Mouse (Mus musculus) C2C12 (cell line): Measurements from ENCODE around the gene Emb. TPM values are rescaled to one million over a fixed set of nuclear protein-coding genes. Genes with fewer than 3 reads are reported as not detected.

Experiments
- H3K27me3 ChIP-seq: one replicate; pipeline ENCODE4 v1.6.1; 2011; ENCODE audit not compliant: control insufficient read depth, insufficient read depth, insufficient read length
- H3K36me3 ChIP-seq: one replicate; pipeline ENCODE4 v1.6.1; 2011; ENCODE audit not compliant: control insufficient read depth, insufficient read depth
- H3K4me3 ChIP-seq: one replicate; pipeline ENCODE4 v1.5.1; 2011; ENCODE audit warnings: mild to moderate bottlenecking, control low read depth; ENCODE audit not compliant: poor library complexity, insufficient read depth, severe bottlenecking
- H3K79me2 ChIP-seq: one replicate; pipeline ENCODE4 v1.6.1; 2011; ENCODE audit not compliant: control insufficient read depth, insufficient read depth
- H3K79me3 ChIP-seq: one replicate; pipeline ENCODE4 v1.6.1; 2011; ENCODE audit warnings: low read depth, control low read depth
- H3ac ChIP-seq: one replicate; pipeline ENCODE3; 2011; ENCODE audit warnings: low read depth; ENCODE audit not compliant: control insufficient read depth, insufficient read length
- CEBPB ChIP-seq: IDR thresholded peaks from one replicate; pipeline ENCODE4 v1.6.1; 2011; ENCODE audit warnings: low read depth, mild to moderate bottlenecking, control low read depth, moderate library complexity
- CTCF ChIP-seq: IDR thresholded peaks from one replicate; pipeline ENCODE4 v1.5.1; 2011; ENCODE audit not compliant: control insufficient read depth, insufficient read depth, insufficient read length
- FOSL1 ChIP-seq: IDR thresholded peaks from one replicate; pipeline ENCODE4 v1.8.0; 2011; ENCODE audit warnings: mild to moderate bottlenecking, low read length; ENCODE audit not compliant: poor library complexity, insufficient read depth, severe bottlenecking
- MAX ChIP-seq: IDR thresholded peaks from one replicate; pipeline ENCODE4 v1.6.1; 2011; ENCODE audit warnings: mild to moderate bottlenecking, control low read depth
- MYOD1 ChIP-seq: IDR thresholded peaks from one replicate; pipeline ENCODE4 v1.6.1; 2011; ENCODE audit warnings: low read depth; ENCODE audit not compliant: control insufficient read depth, insufficient read length
- MYOG ChIP-seq: IDR thresholded peaks from one replicate; pipeline ENCODE4 v1.6.1; 2011; ENCODE audit not compliant: control insufficient read depth, insufficient read length; ENCODE audit errors: extremely low read depth
- USF1 ChIP-seq: IDR thresholded peaks from one replicate; pipeline ENCODE4 v1.6.1; 2011; ENCODE audit warnings: low read depth, mild to moderate bottlenecking, control low read depth, moderate library complexity
- polyA plus RNA-seq: library from polyadenylated mRNA; unstranded; fragments of >200 nt; fragmentation: generic; extraction: Trizol; gene quantifications from one replicate; pipeline ENCODE4 v1.2.1, GENCODE M21; 2012; ENCODE audit warnings: missing spikeins

Emb gene
- polyA plus RNA-seq, 1 experiment, result 9.5 TPM

DNA sequence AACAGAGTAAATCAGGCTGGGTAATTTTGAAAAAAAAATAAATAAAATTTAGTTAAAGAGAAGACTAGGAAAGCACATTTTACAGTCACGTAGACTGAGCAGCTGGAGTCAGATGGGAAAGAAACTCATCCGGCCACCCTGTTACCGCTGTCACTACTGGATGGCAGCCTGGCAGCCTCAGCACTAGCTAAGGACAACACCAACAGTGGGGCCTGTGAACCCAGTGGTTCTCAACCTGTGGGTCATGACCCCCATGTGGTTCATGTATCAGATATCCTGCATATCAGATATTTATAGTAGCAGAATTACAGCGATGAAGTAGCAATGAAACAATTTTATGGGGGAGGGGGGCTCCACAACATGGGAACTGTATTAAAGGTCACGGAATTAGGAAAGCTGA is 16.2 kb upstream of the Emb start:
- Histone ChIP-seq H3K79me2 (no peaks in the 10 kb centered on the region), H3K36me3 (no peaks in the 10 kb centered on the region), H3K4me3 (no peak overlapping the region), H3K27me3 (no peaks in the 10 kb centered on the region), H3ac (no peak overlapping the region), H3K79me3 (no peaks in the 10 kb centered on the region)
- TF ChIP-seq CTCF (no peak), CEBPB (no peak), MAX (no peak), FOSL1 (no peak), MYOG (no peak), USF1 (no peak), MYOD1 (no peak)

DNA sequence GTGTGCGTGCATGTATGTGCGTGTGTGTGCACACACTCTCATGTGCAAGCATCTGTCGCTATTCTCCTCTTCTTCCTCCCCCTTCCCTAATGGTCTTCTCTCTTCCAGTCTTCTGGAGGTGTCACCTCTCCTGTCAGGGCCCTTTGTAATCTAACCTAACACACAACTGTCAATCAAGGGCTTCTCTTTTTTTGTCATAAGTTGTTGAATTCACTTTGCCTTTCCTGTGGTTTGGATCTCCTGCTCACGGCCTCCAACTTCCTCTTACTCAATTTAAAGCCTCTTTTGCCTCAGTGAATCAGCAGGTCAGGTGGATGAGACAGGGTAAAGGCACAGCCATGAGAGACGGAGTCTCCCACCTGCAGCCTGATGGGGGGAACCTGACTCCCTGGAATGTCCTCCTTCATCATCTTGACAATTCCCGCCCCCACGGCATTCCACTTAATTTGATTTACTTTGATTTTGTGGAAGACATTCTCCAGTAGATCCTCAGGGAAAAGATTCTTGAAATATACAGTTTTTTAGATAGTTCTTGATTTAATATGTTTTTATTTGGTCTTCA is 14.8 kb upstream of the Emb start:
- H3K27me3 ChIP-seq, result no peaks in the 10 kb centered on the region
- no peaks in the 10 kb centered on the region for H3K36me3 ChIP-seq
- H3ac ChIP-seq, result no peak overlapping the region
- TF ChIP-seq CEBPB (no peak), FOSL1 (no peak), CTCF (no peak), MYOG (no peak), MYOD1 (no peak), USF1 (no peak)
- no peak overlapping the region for H3K4me3 ChIP-seq
- no peaks in the 10 kb centered on the region for H3K79me3 ChIP-seq
- no peaks in the 10 kb centered on the region for H3K79me2 ChIP-seq

DNA sequence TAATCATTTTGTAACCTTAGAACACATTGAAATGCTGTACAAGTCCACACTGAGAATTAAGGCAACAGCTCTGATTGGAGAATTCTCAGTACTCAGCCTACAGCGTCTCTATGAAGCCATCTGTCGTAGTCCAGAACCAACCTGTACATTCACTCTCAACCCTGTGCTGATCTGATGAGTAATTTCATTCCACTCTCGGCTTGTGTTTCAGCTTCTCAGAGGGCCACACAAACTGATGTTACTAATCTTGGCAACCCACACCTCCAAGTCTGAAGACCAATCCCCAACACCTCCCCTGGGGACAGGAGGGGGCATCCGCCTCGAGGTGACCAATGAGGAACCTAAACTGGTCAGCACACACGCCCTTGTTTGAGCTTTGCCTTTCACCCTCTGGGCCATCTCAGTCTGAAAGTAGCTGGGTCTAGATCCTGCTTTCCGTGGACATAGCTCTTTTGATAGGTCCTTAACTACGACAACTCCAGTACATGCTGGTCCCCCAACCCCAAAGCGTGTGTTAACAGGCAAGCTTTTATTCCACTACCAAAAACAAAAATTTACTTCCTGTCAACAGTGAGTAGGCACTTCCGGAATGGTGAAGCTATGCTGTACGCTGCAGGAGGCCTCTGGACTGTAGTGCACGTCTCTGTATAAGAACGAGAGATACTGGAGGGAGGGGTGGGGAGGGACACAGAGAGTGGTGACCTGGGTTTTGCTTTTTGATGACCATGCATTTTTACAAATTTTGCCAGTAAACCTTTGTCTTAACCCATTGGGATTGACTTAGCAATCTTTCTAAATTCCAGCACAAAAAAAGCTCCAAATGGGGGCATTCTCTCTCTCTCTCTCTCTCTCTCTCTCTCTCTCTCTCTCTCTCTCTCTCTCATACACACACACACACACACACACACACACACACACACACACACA is 12.5 kb upstream of the Emb start:
- H3K79me2 ChIP-seq, result no peaks in the 10 kb centered on the region
- H3K79me3 ChIP-seq, result no peaks in the 10 kb centered on the region
- no peaks in the 10 kb centered on the region for H3K36me3 ChIP-seq
- no peak overlapping the region for H3ac ChIP-seq
- no peak overlapping the region for H3K4me3 ChIP-seq
- H3K27me3 ChIP-seq, result no peaks in the 10 kb centered on the region
- TF ChIP-seq MYOG (no peak), MAX (no peak), CTCF (no peak), CEBPB (no peak), MYOD1 (no peak), FOSL1 (no peak), USF1 (no peak)

DNA sequence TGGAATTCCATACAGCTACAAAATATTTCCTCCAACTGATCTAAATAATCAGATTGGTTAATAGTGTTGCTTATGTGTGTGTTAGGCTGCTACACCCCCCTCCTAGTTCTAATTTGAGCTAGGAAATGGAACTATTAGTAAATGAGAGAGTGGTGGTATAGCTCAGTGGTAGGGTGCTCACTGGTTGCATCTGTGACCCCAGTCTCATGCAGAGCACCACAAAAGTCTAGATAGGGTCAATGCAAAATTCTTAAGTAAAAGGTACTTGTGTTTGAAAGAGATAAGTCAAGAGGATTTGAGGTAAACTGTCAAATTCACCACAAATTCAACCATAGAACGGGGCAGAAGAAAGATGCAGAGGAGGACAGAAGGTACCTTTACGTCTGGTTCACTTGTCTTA is 10.7 kb upstream of the Emb start:
- Histone ChIP-seq H3K36me3 (no peaks in the 10 kb centered on the region), H3K4me3 (no peak overlapping the region), H3ac (no peak overlapping the region), H3K79me3 (no peaks in the 10 kb centered on the region), H3K27me3 (no peaks in the 10 kb centered on the region), H3K79me2 (no peaks in the 10 kb centered on the region)
- TF ChIP-seq USF1, result no peak
- TF ChIP-seq FOSL1, result no peak
- TF ChIP-seq CEBPB, result no peak
- TF ChIP-seq MAX, result no peak
- no peak for TF ChIP-seq MYOG
- no peak for TF ChIP-seq CTCF
- no peak for TF ChIP-seq MYOD1

DNA sequence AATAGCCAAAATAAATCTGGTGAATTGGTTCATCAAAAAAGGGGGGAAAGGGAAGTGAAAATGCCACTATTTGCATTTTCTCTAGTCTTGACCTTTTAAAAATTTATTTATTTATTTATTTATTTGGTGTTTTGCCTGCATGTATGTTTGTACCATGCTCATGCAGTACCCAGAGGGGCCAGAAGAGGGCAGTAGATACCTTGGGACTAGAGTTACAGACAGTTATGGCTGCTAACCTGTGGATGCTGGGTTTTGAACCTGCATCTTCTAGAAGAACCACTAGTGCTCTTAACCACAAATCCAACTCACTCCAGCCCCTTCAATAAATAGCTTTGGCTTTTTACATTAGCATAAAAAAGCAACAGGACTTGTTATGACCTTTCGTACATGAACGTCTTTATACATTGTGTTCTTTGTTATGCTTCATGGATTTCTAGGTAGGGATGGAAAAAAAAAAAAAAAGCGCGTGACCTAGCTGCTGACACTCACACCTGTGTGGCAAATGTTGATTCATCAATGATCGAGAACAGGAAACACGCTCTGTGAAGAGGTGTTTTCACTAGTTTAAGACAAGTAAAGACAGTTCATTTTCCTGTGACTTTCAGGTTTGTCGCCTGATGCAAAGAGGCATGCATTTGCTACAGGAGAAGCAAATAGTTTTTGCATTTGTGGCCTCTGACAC is 9.8 kb upstream of the Emb start:
- Histone ChIP-seq H3K4me3 (no peak overlapping the region), H3K79me2 (no peaks in the 10 kb centered on the region), H3ac (no peak overlapping the region), H3K79me3 (no peaks in the 10 kb centered on the region), H3K36me3 (no peaks in the 10 kb centered on the region), H3K27me3 (no peaks in the 10 kb centered on the region)
- peak; percentile 31 for TF ChIP-seq CTCF
- TF ChIP-seq USF1, result no peak
